Mouse (Mus musculus) thymus, adult 2 months (tissue): ENCODE measurements around the gene Vmp1.

Source experiments
- CTCF ChIP-seq: fragments of 200-500 bp; IDR thresholded peaks from 2 replicates; pipeline ENCODE4 v1.5.1; 2012; ENCODE audit warnings: mild to moderate bottlenecking, control low read depth, low read length, moderate library complexity, borderline replicate concordance; ENCODE audit not compliant: control insufficient read depth, poor library complexity, insufficient read depth; ENCODE audit errors: extremely low read depth
- POLR2A ChIP-seq: fragments of 200-500 bp; IDR thresholded peaks from 2 replicates; pipeline ENCODE4 v1.6.1; 2012; ENCODE audit warnings: mild to moderate bottlenecking, low read length, control low read depth, moderate library complexity; ENCODE audit not compliant: control insufficient read depth, poor library complexity, insufficient read depth; ENCODE audit errors: extremely low read depth

DNA sequence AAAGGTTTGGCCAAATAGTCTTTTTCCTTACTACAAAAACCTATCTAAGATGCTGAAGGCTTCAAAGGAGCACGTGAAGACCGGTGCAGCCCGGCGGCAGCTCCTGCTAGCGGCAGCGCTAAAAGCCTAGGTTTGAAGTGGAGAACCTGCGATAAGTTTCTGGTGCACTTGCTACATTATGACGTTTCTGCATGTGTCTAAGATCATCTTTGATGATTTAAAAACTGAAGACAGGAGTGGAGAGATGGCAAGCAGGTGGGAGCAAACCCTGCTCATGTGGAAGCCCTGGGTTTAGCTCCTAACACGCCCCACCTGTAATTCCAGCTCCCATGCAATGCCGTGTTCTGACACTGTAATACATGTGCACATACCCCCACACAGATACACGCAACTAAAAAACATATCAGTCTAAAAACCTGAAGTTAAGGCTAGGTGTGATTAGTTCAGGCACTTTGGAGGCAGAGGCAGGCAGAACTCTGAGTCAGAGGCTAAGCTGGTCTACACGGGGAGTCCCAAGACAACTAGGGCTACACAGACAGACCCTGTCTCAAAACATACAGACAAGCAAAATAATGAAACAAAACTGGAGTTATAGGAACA, 101.6 kb downstream of the Vmp1 start:
- TF ChIP-seq CTCF = no peak
- TF ChIP-seq POLR2A = no peak
